Mouse (Mus musculus): ENCODE measurements around the gene Ccnd3. TPM values are rescaled to one million over a fixed set of nuclear protein-coding genes. Genes with fewer than 3 reads are reported as not detected.
A peak's percentile ranks its signal among the peaks of the same experiment; 100 is the strongest.

Ccnd3 gene
- polyA plus RNA-seq, 1 experiment = 1,622 TPM

DNA sequence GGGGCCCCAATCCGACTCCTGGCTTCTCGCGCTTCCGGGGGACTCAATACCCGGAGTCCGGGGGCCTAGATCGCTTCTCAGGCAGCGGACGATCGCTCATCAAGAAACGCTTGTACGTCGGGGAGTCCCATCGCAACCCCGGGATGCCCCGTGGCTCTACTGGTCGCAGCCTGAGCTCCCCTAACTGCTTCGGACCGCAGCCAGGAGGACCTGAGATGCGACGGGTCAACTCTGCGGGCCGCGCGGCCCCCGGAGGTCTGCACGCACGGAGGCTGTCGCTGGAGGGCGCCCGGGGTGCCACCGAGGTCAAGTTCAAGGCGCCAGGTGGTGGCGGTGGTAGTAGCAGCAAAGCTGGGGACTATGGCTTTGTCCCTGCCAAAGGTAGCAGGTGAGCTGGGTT lies 36.4 kb upstream of the Ccnd3 start:
- no peaks in the 10 kb centered on the region for H3K36me3 ChIP-seq (ENCODE audit: control insufficient read depth, insufficient read depth, low read length)
- WGBS = 68% methylated on average over 34 of the region's 34 CpGs
- peaks cover 17% of the 10 kb centered on the region; the same call in 1 of the 2 replicates for H3K4me1 ChIP-seq (replicated peaks; ENCODE audit: control insufficient read depth, insufficient read depth, low read length)
- H3K27me3 ChIP-seq (ENCODE audit: control insufficient read depth, insufficient read depth, low read length) = no peaks in the 10 kb centered on the region
- TF ChIP-seq CTCF (IDR thresholded peaks at IDR 0.05; ENCODE audit: borderline replicate concordance, control insufficient read depth, extremely low read depth, insufficient read depth, low read length, poor library complexity) (no peak), POLR2A (IDR thresholded peaks at IDR 0.05; ENCODE audit: control insufficient read depth, extremely low read depth, insufficient read depth, low read length, poor library complexity) (no peak)
- H3K27ac ChIP-seq (ENCODE audit: control insufficient read depth, insufficient read depth, low read length) = no peak overlapping the region
- DNase-seq = no peak
- no peak overlapping the region for H3K4me3 ChIP-seq (ENCODE audit: control insufficient read depth, insufficient read depth, low read length)

DNA sequence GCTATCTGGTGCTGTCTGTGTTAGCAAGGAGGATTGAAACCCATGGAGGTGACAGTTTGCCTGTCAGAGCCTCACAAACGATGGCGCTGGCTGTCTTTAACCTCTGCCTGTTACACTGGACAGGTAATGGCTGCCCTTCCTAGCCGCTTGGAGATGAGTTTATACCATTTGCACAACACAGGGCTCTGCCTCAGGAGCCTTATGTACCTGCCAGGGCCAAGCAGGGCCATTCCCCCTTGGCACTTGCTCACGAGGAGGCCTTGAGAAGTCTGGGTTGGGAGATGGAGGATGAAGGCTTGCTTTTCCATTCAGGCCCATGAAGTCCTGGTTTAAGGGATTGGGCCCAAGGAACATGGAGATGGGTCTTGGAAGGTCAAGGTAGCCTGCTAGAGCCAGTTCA lies 35.2 kb upstream of the Ccnd3 start:
- no peak overlapping the region for H3K4me3 ChIP-seq (ENCODE audit: control insufficient read depth, insufficient read depth, low read length)
- no peak overlapping the region for H3K27ac ChIP-seq (ENCODE audit: control insufficient read depth, insufficient read depth, low read length)
- WGBS = over 99% methylated on average over 4 of the region's 4 CpGs

DNA sequence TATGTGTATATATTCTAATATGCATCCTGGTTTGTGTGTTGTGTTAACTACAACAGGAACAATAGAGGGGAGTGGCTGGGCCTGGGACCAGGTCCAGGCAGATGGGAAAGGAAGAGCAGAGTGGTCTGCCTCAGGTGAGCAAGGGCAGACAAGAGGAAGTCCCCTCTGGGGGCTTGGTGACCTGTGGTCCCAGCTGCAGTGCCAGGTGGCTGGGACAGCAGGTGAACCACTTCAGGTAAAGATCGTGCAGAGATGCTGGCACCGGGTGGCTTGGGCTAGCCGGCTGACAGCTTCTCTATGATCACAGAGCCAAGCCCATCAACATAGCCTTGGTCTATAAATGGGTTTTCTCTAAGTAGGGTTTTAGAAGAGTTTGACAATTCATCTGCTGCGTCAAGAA lies 34.7 kb upstream of the Ccnd3 start:
- WGBS = 93% methylated on average over 4 of the region's 4 CpGs
- H3K36me3 ChIP-seq (ENCODE audit: control insufficient read depth, insufficient read depth, low read length) = no peaks in the 10 kb centered on the region
- no peak overlapping the region for H3K27ac ChIP-seq (ENCODE audit: control insufficient read depth, insufficient read depth, low read length)
- 0 out of 2 replicates have a peak, but pooled peaks cover 7% of the 10 kb centered on the region for H3K4me1 ChIP-seq (replicated peaks; ENCODE audit: control insufficient read depth, insufficient read depth, low read length)
- DNase-seq = no peak
- TF ChIP-seq POLR2A (IDR thresholded peaks at IDR 0.05; ENCODE audit: control insufficient read depth, extremely low read depth, insufficient read depth, low read length, poor library complexity) (no peak), CTCF (IDR thresholded peaks at IDR 0.05; ENCODE audit: borderline replicate concordance, control insufficient read depth, extremely low read depth, insufficient read depth, low read length, poor library complexity) (no peak)
- no peaks in the 10 kb centered on the region for H3K27me3 ChIP-seq (ENCODE audit: control insufficient read depth, insufficient read depth, low read length)
- no peak overlapping the region for H3K4me3 ChIP-seq (ENCODE audit: control insufficient read depth, insufficient read depth, low read length)

More for the DNA sequence above, 35.2 kb upstream of the Ccnd3 start:
- no peak for DNase-seq
- H3K36me3 ChIP-seq (ENCODE audit: control insufficient read depth, insufficient read depth, low read length) = no peaks in the 10 kb centered on the region
- TF ChIP-seq POLR2A (IDR thresholded peaks at IDR 0.05; ENCODE audit: control insufficient read depth, extremely low read depth, insufficient read depth, low read length, poor library complexity) (no peak), CTCF (IDR thresholded peaks at IDR 0.05; ENCODE audit: borderline replicate concordance, control insufficient read depth, extremely low read depth, insufficient read depth, low read length, poor library complexity) (no peak)
- 0 out of 2 replicates have a peak, but pooled peaks cover 7% of the 10 kb centered on the region for H3K4me1 ChIP-seq (replicated peaks; ENCODE audit: control insufficient read depth, insufficient read depth, low read length)
- no peaks in the 10 kb centered on the region for H3K27me3 ChIP-seq (ENCODE audit: control insufficient read depth, insufficient read depth, low read length)

DNA sequence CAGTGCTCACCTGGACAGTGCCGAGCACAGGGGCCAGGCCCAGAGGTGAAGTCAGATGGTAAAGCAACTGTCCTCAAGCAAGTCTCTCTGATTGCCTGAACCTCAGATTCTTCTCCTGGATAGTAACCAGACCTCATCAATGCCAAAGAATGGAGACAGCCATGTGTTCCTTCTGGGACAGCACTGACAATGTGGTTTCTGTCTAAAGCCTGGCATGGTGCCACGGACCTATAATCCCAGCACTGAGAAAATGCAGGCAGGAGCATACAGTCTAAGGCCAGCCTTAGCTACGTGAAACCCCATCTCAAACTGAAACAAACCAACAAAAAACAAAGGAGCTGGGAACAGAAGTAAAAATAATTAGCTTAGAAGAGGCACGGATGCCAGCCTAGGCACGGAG lies 34.2 kb upstream of the Ccnd3 start:
- 94% methylated on average over 5 of the region's 5 CpGs for WGBS
- no peak overlapping the region for H3K4me3 ChIP-seq (ENCODE audit: control insufficient read depth, insufficient read depth, low read length)
- H3K36me3 ChIP-seq (ENCODE audit: control insufficient read depth, insufficient read depth, low read length) = no peaks in the 10 kb centered on the region
- no peak overlapping the region for H3K27ac ChIP-seq (ENCODE audit: control insufficient read depth, insufficient read depth, low read length)
- TF ChIP-seq CTCF (IDR thresholded peaks at IDR 0.05; ENCODE audit: borderline replicate concordance, control insufficient read depth, extremely low read depth, insufficient read depth, low read length, poor library complexity) (no peak), POLR2A (IDR thresholded peaks at IDR 0.05; ENCODE audit: control insufficient read depth, extremely low read depth, insufficient read depth, low read length, poor library complexity) (no peak)
- 0 out of 2 replicates have a peak, but pooled peaks cover 3% of the 10 kb centered on the region for H3K4me1 ChIP-seq (replicated peaks; ENCODE audit: control insufficient read depth, insufficient read depth, low read length)
- DNase-seq = no peak
- no peaks in the 10 kb centered on the region for H3K27me3 ChIP-seq (ENCODE audit: control insufficient read depth, insufficient read depth, low read length)

DNA sequence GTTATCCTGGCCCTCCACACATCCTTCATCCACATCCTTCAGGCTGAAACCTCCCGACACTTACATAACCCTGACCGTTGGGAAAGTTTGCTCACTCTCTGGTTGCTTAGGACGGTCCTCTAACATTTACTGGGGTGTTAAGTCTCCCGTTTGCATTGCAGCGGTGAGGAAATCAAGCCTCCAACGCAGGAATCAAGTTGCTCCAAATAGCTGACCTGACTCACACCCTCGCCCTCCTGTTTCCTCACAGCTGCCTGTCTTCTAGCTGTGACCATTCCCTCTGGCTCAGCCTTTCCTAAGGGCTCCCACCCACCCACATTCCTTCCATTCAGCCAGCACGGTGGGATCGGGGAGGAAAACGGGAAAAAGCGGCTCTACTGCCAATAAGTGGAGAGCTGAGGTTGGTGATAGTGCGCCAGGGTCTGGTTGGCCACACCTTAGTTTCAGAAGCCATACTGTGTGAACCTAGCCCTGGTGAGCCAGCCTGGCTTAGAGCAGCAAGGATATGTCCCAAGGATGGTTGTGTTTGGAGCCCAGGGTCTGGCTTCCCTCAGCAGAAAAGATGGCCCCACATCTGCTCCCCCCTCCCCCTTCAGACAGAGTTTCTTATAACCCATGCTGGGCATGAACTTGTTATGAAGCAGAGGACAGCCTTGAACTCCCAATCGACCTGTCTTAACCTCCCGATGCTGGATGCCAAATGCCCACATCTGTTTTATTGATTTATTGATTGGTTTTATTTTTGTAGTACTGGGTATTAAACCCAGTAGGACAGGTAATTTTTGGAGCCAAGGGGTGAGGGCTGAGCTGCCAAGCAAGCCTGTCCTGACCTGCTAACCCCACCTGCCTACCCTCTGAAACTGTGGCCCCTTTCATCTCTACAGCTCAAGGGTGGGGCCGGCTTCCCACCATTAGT lies 32.2 kb upstream of the Ccnd3 start:
- WGBS = 73% methylated on average over 15 of the region's 15 CpGs

DNA sequence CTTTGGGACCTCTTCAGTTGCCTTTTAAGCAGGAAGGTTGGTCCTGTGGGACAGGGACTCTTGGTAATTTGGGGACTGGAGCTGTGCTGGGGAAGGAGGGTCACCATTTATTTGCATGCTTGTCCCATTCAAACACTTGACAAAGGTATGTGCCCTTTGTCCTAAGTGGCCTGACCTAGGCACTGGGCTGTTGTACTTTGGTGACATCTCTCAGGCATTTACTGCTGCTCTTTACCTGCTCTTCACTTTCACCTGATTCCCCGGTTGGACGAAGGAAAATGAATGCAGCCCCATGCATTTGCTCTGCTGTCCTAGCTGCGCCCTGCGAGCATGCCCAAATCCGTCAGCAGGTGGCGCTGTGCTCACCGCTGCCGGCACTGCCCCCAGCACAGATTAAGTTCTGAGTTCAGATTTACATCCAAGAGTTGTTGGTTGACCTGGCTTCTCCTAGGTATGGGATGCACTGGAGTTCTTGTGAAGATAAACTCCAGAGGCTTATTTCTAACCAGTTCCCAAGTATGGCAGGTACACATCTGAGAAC lies 31.3 kb upstream of the Ccnd3 start:
- Histone ChIP-seq H3K4me3 (ENCODE audit: control insufficient read depth, insufficient read depth, low read length) (no peak overlapping the region), H3K27ac (ENCODE audit: control insufficient read depth, insufficient read depth, low read length) (no peak overlapping the region), H3K4me1 (replicated peaks; ENCODE audit: control insufficient read depth, insufficient read depth, low read length) (0 out of 2 replicates have a peak, but pooled peaks cover 1% of the 10 kb centered on the region), H3K36me3 (ENCODE audit: control insufficient read depth, insufficient read depth, low read length) (no peaks in the 10 kb centered on the region), H3K27me3 (ENCODE audit: control insufficient read depth, insufficient read depth, low read length) (no peaks in the 10 kb centered on the region)
- TF ChIP-seq POLR2A (IDR thresholded peaks at IDR 0.05; ENCODE audit: control insufficient read depth, extremely low read depth, insufficient read depth, low read length, poor library complexity) = no peak
- peak; percentile 95 for TF ChIP-seq CTCF (IDR thresholded peaks at IDR 0.05; ENCODE audit: borderline replicate concordance, control insufficient read depth, extremely low read depth, insufficient read depth, low read length, poor library complexity)
- peak; percentile 73 for DNase-seq
- WGBS = 8% methylated on average over 8 of the region's 8 CpGs

More for the DNA sequence above, 32.2 kb upstream of the Ccnd3 start:
- H3K27ac ChIP-seq (ENCODE audit: control insufficient read depth, insufficient read depth, low read length) = no peak overlapping the region
- TF ChIP-seq CTCF (IDR thresholded peaks at IDR 0.05; ENCODE audit: borderline replicate concordance, control insufficient read depth, extremely low read depth, insufficient read depth, low read length, poor library complexity) (no peak), POLR2A (IDR thresholded peaks at IDR 0.05; ENCODE audit: control insufficient read depth, extremely low read depth, insufficient read depth, low read length, poor library complexity) (no peak)
- DNase-seq = no peak
- no peaks in the 10 kb centered on the region for H3K27me3 ChIP-seq (ENCODE audit: control insufficient read depth, insufficient read depth, low read length)
- 0 out of 2 replicates have a peak, but pooled peaks cover 3% of the 10 kb centered on the region for H3K4me1 ChIP-seq (replicated peaks; ENCODE audit: control insufficient read depth, insufficient read depth, low read length)
- H3K4me3 ChIP-seq (ENCODE audit: control insufficient read depth, insufficient read depth, low read length) = no peak overlapping the region
- no peaks in the 10 kb centered on the region for H3K36me3 ChIP-seq (ENCODE audit: control insufficient read depth, insufficient read depth, low read length)

All from thymus, adult 2 months (tissue).